Mouse (Mus musculus): ENCODE measurements around the gene Samd4b.

The Samd4b gene

DNA sequence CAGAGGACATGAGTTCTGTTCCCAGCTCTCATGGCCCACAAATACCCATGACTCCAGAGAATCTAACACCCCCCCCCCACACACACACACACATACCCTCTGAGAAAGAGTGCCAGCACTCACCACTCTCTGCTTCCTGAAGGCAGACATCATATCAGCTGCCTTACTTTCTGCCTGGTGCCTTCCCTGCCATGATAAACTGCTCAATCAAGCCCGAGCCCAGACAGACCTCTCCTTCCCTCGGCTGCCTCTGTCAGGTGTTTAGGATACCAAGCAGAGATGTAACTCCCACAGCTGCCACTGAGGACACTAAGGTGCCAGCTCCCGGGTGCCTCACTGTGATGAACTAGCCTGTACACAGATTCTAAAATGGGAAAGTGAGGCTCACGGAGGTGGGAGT is 13.5 kb downstream of the Samd4b start:
- no peak overlapping the region for H3K4me3 ChIP-seq (replicated peaks; ENCODE audit: low read length)
- peaks cover 99% of the 10 kb centered on the region for H3K4me1 ChIP-seq (replicated peaks; ENCODE audit: low read depth, low read length)
- no peaks in the 10 kb centered on the region for H3K27me3 ChIP-seq (ENCODE audit: insufficient read depth, low read length)
- TF ChIP-seq CTCF (conservative IDR thresholded peaks at IDR 0.05; ENCODE audit: low read length) (no peak), POU5F1 (IDR thresholded peaks at IDR 0.05; ENCODE audit: borderline replicate concordance, low read length) (no peak), NANOG (IDR thresholded peaks at IDR 0.05; ENCODE audit: borderline replicate concordance, low read length) (no peak)
- no peaks in the 10 kb centered on the region for H3K9me3 ChIP-seq (ENCODE audit: low read length)
- peaks cover 72% of the 10 kb centered on the region for H3K36me3 ChIP-seq (ENCODE audit: insufficient read depth, low read length)

DNA sequence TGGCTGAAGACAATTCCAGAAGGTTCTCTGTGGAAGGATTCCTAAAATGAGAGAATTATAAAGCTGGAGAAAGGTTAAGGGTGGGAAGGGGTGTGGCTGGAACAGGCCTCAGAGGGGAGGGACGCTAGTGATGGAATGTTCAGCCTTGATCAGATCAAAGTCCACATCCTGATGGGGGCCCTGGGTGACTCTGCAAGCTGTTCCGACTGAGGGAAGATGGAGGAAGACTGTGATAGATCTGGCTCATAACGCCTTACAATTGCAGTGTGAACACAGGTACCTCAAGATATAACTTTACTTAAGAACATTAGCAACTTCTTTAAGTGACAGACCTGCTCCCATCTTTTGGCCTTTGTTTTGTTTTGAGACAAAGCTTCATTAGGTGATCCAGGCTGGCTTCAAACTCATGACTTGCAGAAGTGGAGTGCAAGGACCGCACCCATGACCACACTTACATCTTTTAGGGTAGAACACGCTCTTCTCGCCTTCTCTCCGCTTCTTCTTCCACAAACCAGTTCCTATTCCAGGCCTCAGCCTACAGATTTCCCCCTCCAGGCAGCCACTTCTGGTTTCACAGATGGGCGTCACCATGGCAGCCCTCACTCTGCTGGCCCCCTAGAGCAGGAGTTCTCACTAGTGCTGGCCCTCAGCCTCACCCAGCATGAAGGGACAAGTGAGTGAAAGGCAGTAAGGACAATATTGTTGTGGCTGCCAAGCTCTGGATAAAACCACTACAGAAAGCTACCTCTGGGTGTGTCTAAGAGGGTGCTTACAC is 14.2 kb downstream of the Samd4b start:
- no peaks in the 10 kb centered on the region for H3K9me3 ChIP-seq (ENCODE audit: low read length)
- peaks cover 99% of the 10 kb centered on the region for H3K4me1 ChIP-seq (replicated peaks; ENCODE audit: low read depth, low read length)
- TF ChIP-seq POU5F1 (IDR thresholded peaks at IDR 0.05; ENCODE audit: borderline replicate concordance, low read length) (no peak), CTCF (conservative IDR thresholded peaks at IDR 0.05; ENCODE audit: low read length) (no peak), NANOG (IDR thresholded peaks at IDR 0.05; ENCODE audit: borderline replicate concordance, low read length) (no peak)
- H3K36me3 ChIP-seq (ENCODE audit: insufficient read depth, low read length): peaks cover 74% of the 10 kb centered on the region
- H3K4me3 ChIP-seq (replicated peaks; ENCODE audit: low read length): no peak overlapping the region
- H3K27me3 ChIP-seq (ENCODE audit: insufficient read depth, low read length): no peaks in the 10 kb centered on the region

DNA sequence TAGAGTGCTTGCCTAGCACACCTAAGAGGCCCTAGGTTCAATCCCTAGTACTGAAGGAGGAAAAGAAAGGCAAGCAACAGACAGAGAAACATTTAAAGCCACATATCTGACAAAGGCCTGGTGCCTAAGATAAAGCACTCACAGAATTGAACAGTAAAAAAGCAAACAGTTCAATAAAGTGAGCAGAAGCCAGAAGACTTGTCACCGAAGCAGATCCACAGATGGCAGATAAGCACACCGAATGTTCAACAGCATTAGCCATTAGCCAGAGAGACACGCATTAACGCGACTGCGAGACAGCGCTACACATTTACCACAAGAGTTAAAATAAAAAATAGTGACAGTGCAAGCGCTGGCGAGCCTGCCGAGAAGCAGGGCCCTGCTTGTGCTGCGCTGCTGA is 15.1 kb downstream of the Samd4b start:
- Histone ChIP-seq H3K27me3 (ENCODE audit: insufficient read depth, low read length) (no peaks in the 10 kb centered on the region), H3K9me3 (ENCODE audit: low read length) (no peaks in the 10 kb centered on the region), H3K36me3 (ENCODE audit: insufficient read depth, low read length) (peaks cover 67% of the 10 kb centered on the region), H3K4me3 (replicated peaks; ENCODE audit: low read length) (no peak overlapping the region), H3K4me1 (replicated peaks; ENCODE audit: low read depth, low read length) (peaks cover 99% of the 10 kb centered on the region)
- TF ChIP-seq POU5F1 (IDR thresholded peaks at IDR 0.05; ENCODE audit: borderline replicate concordance, low read length) (no peak), NANOG (IDR thresholded peaks at IDR 0.05; ENCODE audit: borderline replicate concordance, low read length) (no peak), CTCF (conservative IDR thresholded peaks at IDR 0.05; ENCODE audit: low read length) (no peak)

DNA sequence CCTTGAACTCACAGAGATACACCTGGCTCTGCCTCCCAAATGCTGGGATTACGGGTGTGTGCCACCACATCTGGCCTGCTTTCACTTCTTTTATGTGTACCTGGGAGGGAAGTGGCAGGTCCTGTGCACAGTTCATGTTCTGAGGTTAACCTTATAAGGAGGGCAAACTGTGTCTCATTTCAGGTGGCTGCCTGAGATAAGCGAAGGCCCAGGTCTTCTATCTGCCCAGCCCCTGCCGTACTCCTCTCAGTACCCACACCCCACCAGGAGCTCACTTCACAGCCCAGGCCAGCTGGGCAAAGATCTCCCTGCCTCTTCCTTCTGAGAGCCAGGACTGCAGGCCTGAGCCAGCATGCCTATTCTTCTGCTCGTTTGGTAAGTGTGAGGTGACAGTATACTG is 16.2 kb downstream of the Samd4b start:
- Histone ChIP-seq H3K9me3 (ENCODE audit: low read length) (no peaks in the 10 kb centered on the region), H3K4me1 (replicated peaks; ENCODE audit: low read depth, low read length) (peaks cover 99% of the 10 kb centered on the region), H3K27me3 (ENCODE audit: insufficient read depth, low read length) (no peaks in the 10 kb centered on the region), H3K4me3 (replicated peaks; ENCODE audit: low read length) (no peak overlapping the region; the same call in 1 of the 2 replicates), H3K36me3 (ENCODE audit: insufficient read depth, low read length) (peaks cover 65% of the 10 kb centered on the region)
- TF ChIP-seq CTCF (conservative IDR thresholded peaks at IDR 0.05; ENCODE audit: low read length) (no peak), NANOG (IDR thresholded peaks at IDR 0.05; ENCODE audit: borderline replicate concordance, low read length) (no peak), POU5F1 (IDR thresholded peaks at IDR 0.05; ENCODE audit: borderline replicate concordance, low read length) (no peak)

DNA sequence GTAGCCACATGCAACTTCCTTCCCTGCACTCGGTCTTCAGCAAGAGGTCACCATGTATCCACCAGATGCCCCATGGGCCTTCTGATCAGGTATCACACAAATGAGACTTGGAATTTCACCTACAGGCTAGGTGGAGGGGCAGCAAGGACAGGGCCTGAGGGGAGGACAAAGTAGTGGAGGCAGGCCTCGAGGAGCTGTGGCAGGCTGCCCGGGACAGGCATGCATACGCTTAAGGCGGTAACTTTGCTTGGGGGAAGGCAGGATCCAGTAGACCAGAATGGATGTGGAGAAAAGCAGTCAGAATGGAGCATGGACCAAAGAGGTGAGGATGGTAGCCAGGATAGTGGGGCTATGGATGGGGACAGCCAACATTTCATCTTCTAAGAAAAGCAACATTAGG is 18.1 kb downstream of the Samd4b start:
- Histone ChIP-seq H3K4me1 (replicated peaks; ENCODE audit: low read depth, low read length) (peaks cover 99% of the 10 kb centered on the region), H3K4me3 (replicated peaks; ENCODE audit: low read length) (peak overlapping the region; percentile 58), H3K9me3 (ENCODE audit: low read length) (no peaks in the 10 kb centered on the region), H3K27me3 (ENCODE audit: insufficient read depth, low read length) (no peaks in the 10 kb centered on the region), H3K36me3 (ENCODE audit: insufficient read depth, low read length) (peaks cover 68% of the 10 kb centered on the region)
- no peak for TF ChIP-seq NANOG (IDR thresholded peaks at IDR 0.05; ENCODE audit: borderline replicate concordance, low read length)
- TF ChIP-seq CTCF (conservative IDR thresholded peaks at IDR 0.05; ENCODE audit: low read length): no peak
- TF ChIP-seq POU5F1 (IDR thresholded peaks at IDR 0.05; ENCODE audit: borderline replicate concordance, low read length): no peak

DNA sequence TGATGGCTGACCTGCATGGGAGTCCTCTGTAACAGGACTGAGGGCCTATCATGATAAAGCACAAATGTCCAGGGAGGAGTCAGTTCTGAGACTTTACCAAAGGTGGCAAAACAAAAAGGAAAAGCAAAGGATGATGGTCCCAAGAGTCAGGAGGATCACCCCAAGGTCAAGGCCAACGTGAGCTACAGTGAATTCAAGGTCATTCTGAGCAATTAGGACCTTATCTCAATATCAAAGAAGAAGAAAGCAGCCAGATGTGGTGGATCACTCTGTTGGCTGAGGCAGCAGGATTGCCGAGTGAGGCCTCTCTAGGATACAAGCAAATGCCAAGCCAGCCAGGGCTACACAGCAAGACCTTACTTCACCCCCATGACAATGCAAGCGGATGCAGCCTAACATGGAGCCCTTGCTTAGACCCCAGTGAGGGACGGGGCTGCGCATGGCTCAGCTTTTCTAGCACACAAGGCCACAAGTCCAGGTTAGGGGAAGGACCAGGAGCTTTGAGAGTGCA is 19.3 kb downstream of the Samd4b start:
- Histone ChIP-seq H3K4me3 (replicated peaks; ENCODE audit: low read length) (peak overlapping the region; percentile 58), H3K9me3 (ENCODE audit: low read length) (no peaks in the 10 kb centered on the region), H3K4me1 (replicated peaks; ENCODE audit: low read depth, low read length) (peaks cover 99% of the 10 kb centered on the region), H3K36me3 (ENCODE audit: insufficient read depth, low read length) (peaks cover 66% of the 10 kb centered on the region), H3K27me3 (ENCODE audit: insufficient read depth, low read length) (no peaks in the 10 kb centered on the region)
- no peak for TF ChIP-seq POU5F1 (IDR thresholded peaks at IDR 0.05; ENCODE audit: borderline replicate concordance, low read length)
- peak; percentile 81 for TF ChIP-seq NANOG (IDR thresholded peaks at IDR 0.05; ENCODE audit: borderline replicate concordance, low read length)
- TF ChIP-seq CTCF (conservative IDR thresholded peaks at IDR 0.05; ENCODE audit: low read length): no peak

DNA sequence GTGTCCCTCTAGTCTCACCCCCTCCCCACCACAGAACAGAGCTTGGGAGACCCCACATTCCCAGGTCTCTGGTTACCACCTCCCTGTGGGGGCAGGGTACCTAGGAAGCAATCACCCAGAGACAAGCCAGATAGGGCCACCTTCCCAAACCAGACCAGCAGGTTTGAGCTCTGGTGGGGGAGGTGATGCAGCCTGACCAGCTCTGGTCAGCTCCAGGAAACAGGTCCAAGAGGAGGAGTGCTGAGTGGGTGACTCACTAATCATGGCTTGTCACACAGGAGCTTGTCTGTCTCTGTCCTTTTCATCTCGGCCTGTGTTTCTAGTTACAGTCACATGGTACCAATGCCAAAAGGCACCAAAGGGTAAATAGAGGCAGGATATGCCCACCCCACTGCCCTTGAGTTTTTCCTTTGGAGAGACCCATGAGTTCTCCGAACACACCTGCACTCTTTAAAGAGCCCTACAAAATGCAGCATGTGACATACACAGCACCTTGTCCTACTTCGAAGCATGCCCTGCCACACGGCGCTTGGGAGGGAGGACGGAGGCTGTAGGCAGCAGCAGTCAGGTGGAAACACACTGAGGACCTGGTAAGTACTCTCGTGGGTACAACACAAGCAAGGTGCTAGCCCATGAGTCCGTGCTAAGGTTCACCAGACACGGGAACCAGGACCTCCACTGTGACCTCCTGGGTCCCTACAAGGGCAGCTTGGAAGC is 20.0 kb downstream of the Samd4b start:
- Histone ChIP-seq H3K4me1 (replicated peaks; ENCODE audit: low read depth, low read length) (peaks cover 99% of the 10 kb centered on the region), H3K4me3 (replicated peaks; ENCODE audit: low read length) (peak overlapping the region; percentile 58), H3K9me3 (ENCODE audit: low read length) (no peaks in the 10 kb centered on the region), H3K27me3 (ENCODE audit: insufficient read depth, low read length) (no peaks in the 10 kb centered on the region), H3K36me3 (ENCODE audit: insufficient read depth, low read length) (peaks cover 70% of the 10 kb centered on the region)
- no peak for TF ChIP-seq CTCF (conservative IDR thresholded peaks at IDR 0.05; ENCODE audit: low read length)
- TF ChIP-seq POU5F1 (IDR thresholded peaks at IDR 0.05; ENCODE audit: borderline replicate concordance, low read length): no peak
- TF ChIP-seq NANOG (IDR thresholded peaks at IDR 0.05; ENCODE audit: borderline replicate concordance, low read length): no peak

DNA sequence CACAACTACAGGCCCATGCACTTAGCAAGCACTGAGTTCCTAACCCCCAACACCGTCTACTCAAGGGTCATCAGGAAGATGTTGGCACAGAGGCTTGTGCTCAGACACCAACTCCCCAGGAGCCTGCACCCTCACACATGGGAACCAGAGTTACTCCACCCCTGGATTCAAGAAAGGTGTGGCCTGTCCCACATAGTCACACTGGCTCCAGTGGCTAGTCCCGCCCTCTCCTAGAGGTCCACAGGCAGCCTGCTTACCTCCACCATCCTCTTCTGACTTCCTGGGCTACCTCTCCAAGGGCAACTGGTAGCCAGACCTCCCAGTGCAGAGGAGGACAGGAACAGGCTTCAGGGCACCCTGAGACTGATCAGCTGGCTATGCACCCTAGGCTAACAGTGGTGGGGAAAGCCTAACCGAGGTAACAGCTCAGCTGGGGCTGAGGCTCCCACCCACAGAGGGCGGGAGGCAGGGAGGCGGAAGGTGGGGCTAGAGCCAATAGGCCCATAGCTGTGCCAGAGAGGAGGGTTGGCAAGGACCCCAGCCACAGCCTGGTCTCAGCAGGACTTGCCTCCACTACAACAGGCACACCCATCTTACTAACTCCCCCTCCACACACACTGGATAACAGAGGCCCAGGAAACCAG is 21.6 kb downstream of the Samd4b start:
- Histone ChIP-seq H3K36me3 (ENCODE audit: insufficient read depth, low read length) (peaks cover 74% of the 10 kb centered on the region), H3K9me3 (ENCODE audit: low read length) (no peaks in the 10 kb centered on the region), H3K4me3 (replicated peaks; ENCODE audit: low read length) (peak overlapping the region; percentile 58), H3K4me1 (replicated peaks; ENCODE audit: low read depth, low read length) (peaks cover 99% of the 10 kb centered on the region), H3K27me3 (ENCODE audit: insufficient read depth, low read length) (no peaks in the 10 kb centered on the region)
- TF ChIP-seq CTCF (conservative IDR thresholded peaks at IDR 0.05; ENCODE audit: low read length): no peak
- TF ChIP-seq NANOG (IDR thresholded peaks at IDR 0.05; ENCODE audit: borderline replicate concordance, low read length): no peak
- no peak for TF ChIP-seq POU5F1 (IDR thresholded peaks at IDR 0.05; ENCODE audit: borderline replicate concordance, low read length)

Measured in E14TG2a.4 (cell line).